Mouse (Mus musculus) liver, embryonic 16.5 days (tissue): ENCODE data around the gene Tgfb2. TPM values are rescaled to one million over a fixed set of nuclear protein-coding genes. Genes with fewer than 3 reads are reported as not detected.
A peak's percentile ranks its signal among the peaks of the same experiment; 100 is the strongest.

Experiments
- ATAC-seq: fragments of 200-750 bp; cut with Nextera tagmentation; 2 replicates; pipeline ENCODE4 v1.8.0; 2017; ENCODE audit warnings: low read depth, mild to moderate bottlenecking, moderate number of reproducible peaks, moderate library complexity
- H3K27ac ChIP-seq: fragments of 300-500 bp; sonication (generic); 2 replicates; pipeline ENCODE4 v1.5.1; 2014; ENCODE audit warnings: mild to moderate bottlenecking, low read length
- H3K27me3 ChIP-seq: fragments of 300-500 bp; sonication (generic); 2 replicates; pipeline ENCODE4 v1.6.1; 2014; ENCODE audit warnings: low read depth, low read length, mixed read lengths; ENCODE audit not compliant: control insufficient read depth, insufficient read depth
- H3K36me3 ChIP-seq: fragments of 300-500 bp; sonication (generic); 2 replicates; pipeline ENCODE4 v1.6.1; 2014; ENCODE audit warnings: mild to moderate bottlenecking; ENCODE audit not compliant: control insufficient read depth, insufficient read depth
- H3K4me1 ChIP-seq: fragments of 300-500 bp; sonication (generic); 2 replicates; pipeline ENCODE4 v1.6.1; 2014; ENCODE audit warnings: low read depth, low read length, mixed read lengths; ENCODE audit not compliant: control insufficient read depth
- H3K4me2 ChIP-seq: fragments of 300-500 bp; sonication (generic); 2 replicates; pipeline ENCODE4 v1.6.1; 2014; ENCODE audit warnings: low read depth, low read length, mixed read lengths
- H3K4me3 ChIP-seq: fragments of 300-500 bp; sonication (generic); 2 replicates; pipeline ENCODE4 v1.5.1; 2014; ENCODE audit warnings: low read depth, mild to moderate bottlenecking, low read length
- H3K9ac ChIP-seq: fragments of 300-500 bp; sonication (generic); 2 replicates; pipeline ENCODE4 v1.6.1; 2014; ENCODE audit warnings: low read depth, low read length
- H3K9me3 ChIP-seq: fragments of 300-500 bp; sonication (generic); replicated peaks from 2 replicates; pipeline ENCODE4 v1.6.1; 2016; ENCODE audit warnings: low read length; ENCODE audit not compliant: control insufficient read depth
- WGBS: fragments of 180-500 bp; shearing (Covaris S2); extraction: QIAGEN DNeasy Blood & Tissue Kit; methylation state at CpG from one replicate; pipeline ENCODE4 v1.1.7; 2014; ENCODE audit not compliant: insufficient replicate concordance; 5-methylcytosine and 5-hydroxymethylcytosine counted together
- polyA plus RNA-seq: library from polyadenylated mRNA; unstranded; fragments of >200 nt; fragmentation: Nextera tagmentation; extraction: Ambion mirVana; gene quantifications from 2 replicates; pipeline ENCODE4 v1.2.1, GENCODE M21; 2015

Tgfb2 gene
- polyA plus RNA-seq, 1 experiment from 2014 or later: 1.7 TPM

GRCm38 (mm10) chr1:186721846-186722245 lies 16.1 kb upstream of the Tgfb2 start:
- no peak overlapping the region for H3K9ac ChIP-seq
- ATAC-seq: peak; percentile 45; the same call in 1 of the 2 replicates
- H3K36me3 ChIP-seq: peaks cover 12% of the 10 kb centered on the region
- no peaks in the 10 kb centered on the region for H3K9me3 ChIP-seq
- no peaks in the 10 kb centered on the region for H3K27me3 ChIP-seq
- no peaks in the 10 kb centered on the region for H3K4me1 ChIP-seq
- no peak overlapping the region for H3K4me3 ChIP-seq
- H3K4me2 ChIP-seq: no peak overlapping the region
- 36% methylated on average over 12 of the region's 12 CpGs for WGBS
- no peak overlapping the region for H3K27ac ChIP-seq

GRCm38 (mm10) chr1:186721166-186721565 lies 15.4 kb upstream of the Tgfb2 start:
- Histone ChIP-seq H3K27ac (no peak overlapping the region), H3K4me2 (no peak overlapping the region), H3K4me3 (no peak overlapping the region), H3K4me1 (no peaks in the 10 kb centered on the region), H3K9ac (no peak overlapping the region), H3K9me3 (no peaks in the 10 kb centered on the region), H3K36me3 (peaks cover 12% of the 10 kb centered on the region), H3K27me3 (no peaks in the 10 kb centered on the region)
- no peak for ATAC-seq
- 88% methylated on average over 11 of the region's 11 CpGs for WGBS

GRCm38 (mm10) chr1:186719708-186720107 lies 13.9 kb upstream of the Tgfb2 start:
- H3K9ac ChIP-seq: no peak overlapping the region
- H3K36me3 ChIP-seq: peaks cover 12% of the 10 kb centered on the region
- no peak overlapping the region for H3K4me2 ChIP-seq
- no peaks in the 10 kb centered on the region for H3K27me3 ChIP-seq
- H3K27ac ChIP-seq: no peak overlapping the region
- H3K4me1 ChIP-seq: no peaks in the 10 kb centered on the region
- no peak overlapping the region for H3K4me3 ChIP-seq
- H3K9me3 ChIP-seq: no peaks in the 10 kb centered on the region
- WGBS: 82% methylated on average over 9 of the region's 9 CpGs
- ATAC-seq: no peak

DNA sequence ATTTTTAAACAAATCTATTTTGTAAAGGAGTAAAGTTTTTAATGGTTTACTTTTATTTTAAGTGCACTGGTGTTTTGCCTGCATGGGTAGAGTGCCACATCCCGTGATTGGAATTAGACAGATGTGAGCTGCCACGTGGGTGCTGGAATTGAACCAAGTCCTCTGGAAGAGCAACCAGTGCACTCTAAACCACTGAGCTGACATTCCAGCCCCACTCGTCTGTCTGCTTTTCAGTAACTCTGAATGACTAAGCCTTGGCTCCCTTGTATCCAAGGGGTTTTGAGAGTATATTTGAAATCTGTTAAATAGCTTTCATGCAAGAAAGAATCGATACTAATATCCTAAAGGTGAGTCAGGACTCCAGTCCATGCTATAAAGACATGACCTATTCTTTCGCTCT lies 13.1 kb upstream of the Tgfb2 start:
- Histone ChIP-seq H3K36me3 (peaks cover 12% of the 10 kb centered on the region), H3K27ac (no peak overlapping the region), H3K9me3 (no peaks in the 10 kb centered on the region), H3K4me2 (no peak overlapping the region), H3K27me3 (no peaks in the 10 kb centered on the region), H3K9ac (no peak overlapping the region), H3K4me1 (no peaks in the 10 kb centered on the region), H3K4me3 (no peak overlapping the region)
- ATAC-seq: no peak
- 68% methylated on average over 5 of the region's 5 CpGs for WGBS

GRCm38 (mm10) chr1:186714980-186715896 lies 9.4 kb upstream of the Tgfb2 start:
- no peak overlapping the region for H3K4me2 ChIP-seq
- ATAC-seq: no peak
- no peaks in the 10 kb centered on the region for H3K4me1 ChIP-seq
- peaks cover under 1% of the 10 kb centered on the region for H3K36me3 ChIP-seq
- 68% methylated on average over 17 of the region's 17 CpGs for WGBS
- no peaks in the 10 kb centered on the region for H3K9me3 ChIP-seq
- no peak overlapping the region for H3K9ac ChIP-seq
- H3K27me3 ChIP-seq: no peaks in the 10 kb centered on the region
- no peak overlapping the region for H3K27ac ChIP-seq
- no peak overlapping the region for H3K4me3 ChIP-seq

- no peaks in the 10 kb centered on the region for H3K4me1 ChIP-seq
- no peak overlapping the region for H3K4me2 ChIP-seq
- 68% methylated on average over 4 of the region's 4 CpGs for WGBS
- no peak overlapping the region for H3K9ac ChIP-seq
- no peak overlapping the region for H3K27ac ChIP-seq
- no peak overlapping the region for H3K4me3 ChIP-seq
- no peaks in the 10 kb centered on the region for H3K27me3 ChIP-seq
- H3K9me3 ChIP-seq: no peaks in the 10 kb centered on the region
- no peaks in the 10 kb centered on the region for H3K36me3 ChIP-seq
- ATAC-seq: no peak
These were observed 8.4 kb upstream of the Tgfb2 start for GRCm38 (mm10) chr1:186714215-186714614.

DNA sequence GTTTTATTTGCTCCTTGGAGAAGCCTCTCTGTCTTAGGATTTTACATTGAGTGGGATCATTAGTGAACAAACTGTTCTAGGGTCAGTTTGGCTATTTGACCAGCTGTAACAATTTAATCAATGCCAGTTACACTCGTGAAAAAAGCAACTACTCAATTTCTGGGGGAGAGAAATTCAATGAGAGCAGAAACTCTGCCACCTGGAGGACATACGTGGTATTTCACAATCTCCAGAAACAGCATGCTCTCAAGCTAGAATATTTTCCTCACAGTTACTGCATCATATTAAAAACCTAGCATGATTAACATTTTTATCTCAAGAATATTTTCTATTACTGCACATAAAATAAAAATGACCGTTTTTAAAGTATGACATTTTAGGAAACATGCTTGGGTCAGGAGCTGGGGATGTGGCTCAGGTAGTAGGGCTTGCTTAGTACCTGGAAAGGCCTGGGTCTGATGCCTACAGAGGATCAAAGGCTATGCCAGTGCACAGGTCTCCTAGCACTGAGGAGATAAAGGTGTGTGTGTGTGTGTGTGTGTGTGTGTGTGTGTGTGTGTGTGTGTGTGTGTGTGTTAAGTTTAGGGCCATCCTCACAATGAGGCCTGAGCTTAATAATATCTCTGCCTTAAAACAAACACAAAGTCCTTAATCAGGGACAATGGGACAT lies 7.1 kb upstream of the Tgfb2 start:
- 5% methylated on average over 3 of the region's 3 CpGs for WGBS
- Histone ChIP-seq H3K36me3 (no peaks in the 10 kb centered on the region), H3K9me3 (no peaks in the 10 kb centered on the region), H3K27ac (no peak overlapping the region), H3K4me2 (no peak overlapping the region), H3K4me3 (no peak overlapping the region), H3K27me3 (no peaks in the 10 kb centered on the region), H3K4me1 (no peaks in the 10 kb centered on the region), H3K9ac (no peak overlapping the region)
- ATAC-seq: no peak

GRCm38 (mm10) chr1:186705203-186705914 lies 430 bp downstream of the Tgfb2 start:
- peak; percentile 56 for ATAC-seq
- Histone ChIP-seq H3K9ac (peak overlapping the region; percentile 37), H3K27ac (no peak overlapping the region)

More at GRCm38 (mm10) chr1:186705203-186705914, 430 bp downstream of the Tgfb2 start:
- H3K27me3 ChIP-seq: peaks cover 30% of the 10 kb centered on the region
- no peaks in the 10 kb centered on the region for H3K36me3 ChIP-seq
- H3K9me3 ChIP-seq: no peaks in the 10 kb centered on the region
- H3K4me1 ChIP-seq: no peaks in the 10 kb centered on the region; the same call in none of the 2 replicates
- peak overlapping the region; percentile 69 for H3K4me2 ChIP-seq
- WGBS: under 1% methylated on average over 62 of the region's 65 CpGs
- peak overlapping the region; percentile 55 for H3K4me3 ChIP-seq
